In the genomic region with DNA sequence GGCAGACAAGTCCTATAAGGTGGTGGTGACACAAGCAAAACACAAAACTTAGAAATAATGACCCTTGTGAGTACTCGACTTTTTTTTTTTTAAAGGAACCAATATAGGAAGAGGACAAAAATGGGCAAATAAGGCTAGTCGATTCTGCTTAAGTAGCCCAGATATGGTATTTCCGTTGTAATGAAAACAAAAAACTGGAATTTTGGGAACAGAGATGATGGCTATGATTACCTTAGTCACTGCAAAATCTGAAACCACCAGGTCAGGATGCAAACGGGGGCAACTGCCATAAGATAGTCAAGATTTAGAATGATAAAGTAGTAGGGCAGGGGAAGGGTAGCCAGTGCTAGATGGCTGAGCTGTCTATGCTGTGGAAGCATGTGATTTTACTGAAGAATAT, we compare ENCODE assay signal across 8 mouse cellular contexts. TPM values are rescaled to one million over a fixed set of nuclear protein-coding genes. Genes with fewer than 3 reads are reported as not detected.
DNase-seq lines count a peak whose midpoint lies in the region; ATAC-seq and TF ChIP-seq lines count a peak whose summit lies in the region.

No protein-coding gene starts in this region.

- no peak for TF ChIP-seq CTCF in lung, postnatal 0 days (IDR thresholded peaks at IDR 0.05)

- no peaks in the 10 kb centered on the region for H3K9me3 ChIP-seq in lung, postnatal 0 days (ENCODE audit: low read length)
- H3K9me3 ChIP-seq in forebrain, embryonic 14.5 days (replicated peaks; ENCODE audit: control insufficient read depth, low read length) = no peaks in the 10 kb centered on the region
- no peaks in the 10 kb centered on the region for H3K9me3 ChIP-seq in limb, embryonic 14.5 days (ENCODE audit: control insufficient read depth, low read length)
- no peaks in the 10 kb centered on the region for H3K9me3 ChIP-seq in neural tube, embryonic 15.5 days (replicated peaks)

- peak overlapping the region; percentile 91 for H3K4me2 ChIP-seq in lung, postnatal 0 days (replicated peaks; ENCODE audit: low read depth, low read length)
- peak overlapping the region; percentile 87 for H3K4me2 ChIP-seq in forebrain, embryonic 14.5 days (ENCODE audit: low read length)
- H3K4me2 ChIP-seq in limb, embryonic 14.5 days (replicated peaks; ENCODE audit: low read depth, low read length, severe bottlenecking) = peak overlapping the region; percentile 72
- peak overlapping the region; percentile 88 for H3K4me2 ChIP-seq in neural tube, embryonic 15.5 days

- WGBS in lung, postnatal 0 days = 29% methylated on average over 4 of the region's 4 CpGs
- 44% methylated on average over 4 of the region's 4 CpGs for WGBS in forebrain, embryonic 14.5 days
- 32% methylated on average over 4 of the region's 4 CpGs for WGBS in limb, embryonic 14.5 days
- 41% methylated on average over 4 of the region's 4 CpGs for WGBS in neural tube, embryonic 15.5 days

- TF ChIP-seq POLR2A in limb, embryonic 14.5 days (IDR thresholded peaks at IDR 0.05; ENCODE audit: borderline replicate concordance, extremely low read depth, insufficient read depth, insufficient read length) = no peak

- no peaks in the 10 kb centered on the region; the same call in 1 of the 2 replicates for H3K36me3 ChIP-seq in lung, postnatal 0 days (ENCODE audit: insufficient read depth, low read length)
- peaks cover 34% of the 10 kb centered on the region for H3K36me3 ChIP-seq in forebrain, embryonic 14.5 days (ENCODE audit: control insufficient read depth, insufficient read depth, low read length)
- H3K36me3 ChIP-seq in limb, embryonic 14.5 days (ENCODE audit: control insufficient read depth, insufficient read depth, low read length) = peaks cover 20% of the 10 kb centered on the region
- peaks cover 14% of the 10 kb centered on the region for H3K36me3 ChIP-seq in neural tube, embryonic 15.5 days

- H3K9ac ChIP-seq in lung, postnatal 0 days (replicated peaks; ENCODE audit: low read depth) = no peak overlapping the region
- no peak overlapping the region for H3K9ac ChIP-seq in forebrain, embryonic 14.5 days (ENCODE audit: low read length)
- H3K9ac ChIP-seq in limb, embryonic 14.5 days (ENCODE audit: low read depth, low read length, severe bottlenecking) = no peak overlapping the region
- H3K9ac ChIP-seq in neural tube, embryonic 15.5 days (replicated peaks) = no peak overlapping the region

- ATAC-seq in lung, postnatal 0 days = no peak
- no peak for ATAC-seq in forebrain, embryonic 14.5 days
- no peak for ATAC-seq in limb, embryonic 14.5 days (ENCODE audit: low FRiP score, low read depth)
- ATAC-seq in neural tube, embryonic 15.5 days (ENCODE audit: low FRiP score) = no peak

- no peaks in the 10 kb centered on the region for H3K4me1 ChIP-seq in lung, postnatal 0 days (ENCODE audit: insufficient read depth, low read depth, low read length)
- peaks cover 6% of the 10 kb centered on the region for H3K4me1 ChIP-seq in forebrain, embryonic 14.5 days (ENCODE audit: control insufficient read depth, insufficient read depth, low read length)
- H3K4me1 ChIP-seq in limb, embryonic 14.5 days (ENCODE audit: control insufficient read depth, insufficient read depth, low read length) = peaks cover 4% of the 10 kb centered on the region; the same call in 1 of the 2 replicates
- H3K4me1 ChIP-seq in neural tube, embryonic 15.5 days = peaks cover 21% of the 10 kb centered on the region

- no peaks in the 10 kb centered on the region for H3K27me3 ChIP-seq in lung, postnatal 0 days (replicated peaks; ENCODE audit: insufficient read depth, low read length)
- H3K27me3 ChIP-seq in forebrain, embryonic 14.5 days (replicated peaks; ENCODE audit: control insufficient read depth, insufficient read depth, low read length) = no peaks in the 10 kb centered on the region
- no peaks in the 10 kb centered on the region for H3K27me3 ChIP-seq in limb, embryonic 14.5 days (ENCODE audit: control insufficient read depth, insufficient read depth, low read length)
- H3K27me3 ChIP-seq in neural tube, embryonic 15.5 days (replicated peaks) = no peaks in the 10 kb centered on the region

- no peak for TF ChIP-seq EP300 in lung, postnatal 0 days (IDR thresholded peaks at IDR 0.05)

- DNase-seq in lung, postnatal 0 days (ENCODE audit: low spot score) = no peak
- no peak for DNase-seq in lung, postnatal 10 days
- no peak for DNase-seq in forebrain, embryonic 14.5 days (ENCODE audit: low spot score)
- DNase-seq in limb, embryonic 14.5 days (ENCODE audit: low spot score) = no peak
- no peak for DNase-seq in cerebellum, postnatal 10 days
- no peak for DNase-seq in left cerebral cortex, adult 8-10 months (ENCODE audit: low spot score in 2 of 2)
- DNase-seq in thymus, postnatal 36 days = no peak

- H3K4me3 ChIP-seq in lung, postnatal 0 days (ENCODE audit: low read depth, low read length) = peak overlapping the region; percentile 74; the same call in 1 of the 2 replicates
- peak overlapping the region; percentile 72; the same call in 1 of the 2 replicates for H3K4me3 ChIP-seq in forebrain, embryonic 14.5 days (ENCODE audit: low read depth, low read length)
- H3K4me3 ChIP-seq in limb, embryonic 14.5 days (replicated peaks; ENCODE audit: low read length) = peak overlapping the region; percentile 75
- peak overlapping the region; percentile 86 for H3K4me3 ChIP-seq in neural tube, embryonic 15.5 days (replicated peaks)

- H3K27ac ChIP-seq in lung, postnatal 0 days (ENCODE audit: low read length) = no peak overlapping the region
- H3K27ac ChIP-seq in forebrain, embryonic 14.5 days (ENCODE audit: low read depth, low read length) = peak overlapping the region; percentile 52; the same call in 1 of the 2 replicates
- H3K27ac ChIP-seq in limb, embryonic 14.5 days (replicated peaks; ENCODE audit: low read depth, low read length) = no peak overlapping the region
- no peak overlapping the region for H3K27ac ChIP-seq in neural tube, embryonic 15.5 days (replicated peaks)

RNA-seq across cellular contexts. Expression of a gene that starts 0.9 kb away (rescaled TPM):
- polyA plus RNA-seq in lung, postnatal 0 days (2015; fragmentation: Nextera tagmentation; extraction: Ambion mirVana) = 6.2 TPM in 2 replicates
- 14.0 and 17.9 TPM in 2 replicates for polyA plus RNA-seq in forebrain, embryonic 14.5 days (2014; fragmentation: Nextera tagmentation; extraction: Ambion mirVana)
- 57.2 and 85.5 TPM in 2 replicates for polyA plus RNA-seq in limb, embryonic 14.5 days (2012; rRNA removed)
- polyA plus RNA-seq in limb, embryonic 14.5 days (2014; fragmentation: Nextera tagmentation; extraction: Ambion mirVana) = 24.0 and 28.1 TPM in 2 replicates
- polyA plus RNA-seq in neural tube, embryonic 15.5 days (2015; fragmentation: Nextera tagmentation; extraction: Ambion mirVana) = 18.5 and 23.1 TPM in 2 replicates
- total RNA-seq in left cerebral cortex, adult 8-10 months (2022) = 10 to 100 TPM; 29.8 to 39.8 (median 36.5) TPM

RNA-seq across cellular contexts. Expression of a gene that starts 35.5 kb away (rescaled TPM):
- 87.8 and 105 TPM in 2 replicates for polyA plus RNA-seq in lung, postnatal 0 days (2015; fragmentation: Nextera tagmentation; extraction: Ambion mirVana)
- polyA plus RNA-seq in forebrain, embryonic 14.5 days (2014; fragmentation: Nextera tagmentation; extraction: Ambion mirVana) = 434 and 479 TPM in 2 replicates
- 224 and 260 TPM in 2 replicates for polyA plus RNA-seq in limb, embryonic 14.5 days (2012; rRNA removed)
- 314 and 337 TPM in 2 replicates for polyA plus RNA-seq in limb, embryonic 14.5 days (2014; fragmentation: Nextera tagmentation; extraction: Ambion mirVana)
- 304 and 308 TPM in 2 replicates for polyA plus RNA-seq in neural tube, embryonic 15.5 days (2015; fragmentation: Nextera tagmentation; extraction: Ambion mirVana)
- total RNA-seq in left cerebral cortex, adult 8-10 months (2022) = 100 to 1,000 TPM; 218 to 270 (median 243) TPM
